Mouse (Mus musculus): ENCODE results near the gene Ap1g1. TPM values are rescaled to one million over a fixed set of nuclear protein-coding genes. Genes with fewer than 3 reads are reported as not detected.
A peak's percentile ranks its signal among the peaks of the same experiment; 100 is the strongest.

The Ap1g1 gene
- polyA plus RNA-seq, 1 experiment = 100 TPM

GRCm38 (mm10) chr8:109903909-109904469, 125.6 kb downstream of the Ap1g1 start:
- peak; percentile 57 for DNase-seq (ENCODE audit: low read depth)
- TF ChIP-seq POLR2A (IDR thresholded peaks at IDR 0.05; ENCODE audit: borderline replicate concordance, extremely low read depth, insufficient read depth, insufficient read length, poor library complexity, severe bottlenecking) (no peak), CTCF (IDR thresholded peaks at IDR 0.05; ENCODE audit: borderline replicate concordance, extremely low read depth, insufficient read depth, insufficient read length) (no peak)

- TF ChIP-seq CTCF (IDR thresholded peaks at IDR 0.05; ENCODE audit: borderline replicate concordance, extremely low read depth, insufficient read depth, insufficient read length) (no peak), POLR2A (IDR thresholded peaks at IDR 0.05; ENCODE audit: borderline replicate concordance, extremely low read depth, insufficient read depth, insufficient read length, poor library complexity, severe bottlenecking) (no peak)
Observed at GRCm38 (mm10) chr8:109904928-109905668, 126.7 kb downstream of the Ap1g1 start.

GRCm38 (mm10) chr8:109906907-109907306, 128.6 kb downstream of the Ap1g1 start:
- DNase-seq (ENCODE audit: low read depth) = peak; percentile 9
- TF ChIP-seq POLR2A (IDR thresholded peaks at IDR 0.05; ENCODE audit: borderline replicate concordance, extremely low read depth, insufficient read depth, insufficient read length, poor library complexity, severe bottlenecking) (no peak), CTCF (IDR thresholded peaks at IDR 0.05; ENCODE audit: borderline replicate concordance, extremely low read depth, insufficient read depth, insufficient read length) (no peak)

More at GRCm38 (mm10) chr8:109904928-109905668, 126.7 kb downstream of the Ap1g1 start:
- DNase-seq (ENCODE audit: low read depth) = no peak

- no peak for TF ChIP-seq CTCF (IDR thresholded peaks at IDR 0.05; ENCODE audit: borderline replicate concordance, extremely low read depth, insufficient read depth, insufficient read length)
- no peak for TF ChIP-seq POLR2A (IDR thresholded peaks at IDR 0.05; ENCODE audit: borderline replicate concordance, extremely low read depth, insufficient read depth, insufficient read length, poor library complexity, severe bottlenecking)
- no peak for DNase-seq (ENCODE audit: low read depth)
Observed at GRCm38 (mm10) chr8:109907376-109907775, 129.0 kb downstream of the Ap1g1 start.

Other genes starting within 250 kb of the Ap1g1 start
- 19.5 and 25.3 TPM in 2 replicates for gene Dhx38, start 212.7 kb upstream of the Ap1g1 start, polyA plus RNA-seq (2012; rRNA removed)
- 3.8 and 7.4 TPM in 2 replicates for gene Txnl4b, start 212.7 kb upstream of the Ap1g1 start, polyA plus RNA-seq (2012; rRNA removed)
- gene Hp, start 199.4 kb upstream of the Ap1g1 start, polyA plus RNA-seq (2012; rRNA removed) = 0.38 and 0.63 TPM in 2 replicates
- gene Dhodh, start 169.9 kb upstream of the Ap1g1 start, polyA plus RNA-seq (2012; rRNA removed) = 25.0 and 31.8 TPM in 2 replicates
- gene Pkd1l3, start 164.0 kb upstream of the Ap1g1 start, polyA plus RNA-seq (2012; rRNA removed) = 0.05 TPM in 1 of 2 replicates, not detected in the other
- gene Ist1, start 85.3 kb upstream of the Ap1g1 start, polyA plus RNA-seq (2012; rRNA removed) = 141 and 158 TPM in 2 replicates
- 94.8 and 107 TPM in 2 replicates for gene Zfp821, start 73.0 kb upstream of the Ap1g1 start, polyA plus RNA-seq (2012; rRNA removed)
- 10.8 and 11.9 TPM in 2 replicates for gene Atxn1l, start 40.8 kb upstream of the Ap1g1 start, polyA plus RNA-seq (2012; rRNA removed)
- gene Phlpp2, start 90.0 kb downstream of the Ap1g1 start, polyA plus RNA-seq (2012; rRNA removed) = 14.6 TPM in 2 replicates
- 0.77 and 0.79 TPM in 2 replicates for gene Marveld3, start 183.6 kb downstream of the Ap1g1 start, polyA plus RNA-seq (2012; rRNA removed)
- gene Tat, start 211.9 kb downstream of the Ap1g1 start, polyA plus RNA-seq (2012; rRNA removed) = 0.05 and 0.08 TPM in 2 replicates

All from brain, embryonic 14.5 days (tissue).